Mouse (Mus musculus) kidney, adult 2 months (tissue): ENCODE data around the gene Ripor3. TPM values are rescaled to one million over a fixed set of nuclear protein-coding genes. Genes with fewer than 3 reads are reported as not detected.

Experiments used
- DNase-seq: peaks from one replicate; pipeline ENCODE4 v3.0.0; 2021
- H3K27ac ChIP-seq: fragments of 200-500 bp; 2 replicates; pipeline ENCODE4 v1.5.1; 2012; ENCODE audit warnings: low read depth, low read length, control low read depth, inconsistent platforms; ENCODE audit not compliant: insufficient read depth
- H3K27me3 ChIP-seq: fragments of 200-500 bp; replicated peaks from 2 replicates; pipeline ENCODE4 v1.6.1; 2012; ENCODE audit warnings: mild to moderate bottlenecking, moderate library complexity, low read length, inconsistent platforms; ENCODE audit not compliant: control insufficient read depth, insufficient read depth
- H3K36me3 ChIP-seq: fragments of 200-500 bp; 2 replicates; pipeline ENCODE4 v1.6.1; 2012; ENCODE audit warnings: mild to moderate bottlenecking, moderate library complexity, low read length, inconsistent platforms; ENCODE audit not compliant: control insufficient read depth, insufficient read depth
- H3K4me1 ChIP-seq: fragments of 200-500 bp; 2 replicates; pipeline ENCODE4 v1.6.1; 2011; ENCODE audit warnings: low read length; ENCODE audit not compliant: control insufficient read depth, insufficient read depth
- H3K4me3 ChIP-seq: fragments of 200-500 bp; 2 replicates; pipeline ENCODE4 v1.5.1; 2011; ENCODE audit warnings: mild to moderate bottlenecking, low read depth, low read length, control low read depth; ENCODE audit not compliant: insufficient read depth
- CTCF ChIP-seq: fragments of 200-500 bp; conservative IDR thresholded peaks from 2 replicates; pipeline ENCODE4 v1.5.1; 2011; ENCODE audit warnings: low read depth, mild to moderate bottlenecking, control low read depth, low read length, moderate library complexity, mixed read lengths; ENCODE audit not compliant: insufficient read depth, insufficient read length
- POLR2A ChIP-seq: fragments of 200-500 bp; IDR thresholded peaks from one replicate; pipeline ENCODE4 v1.6.1; 2011; ENCODE audit warnings: low read depth, low read length, control low read depth
- WGBS: fragments of 180-500 bp; shearing (Covaris S2); methylation state at CpG from one replicate; pipeline ENCODE4 v1.1.7; 2018; 5-methylcytosine and 5-hydroxymethylcytosine counted together
- polyA plus RNA-seq: library from polyadenylated mRNA; depleted of rRNA; stranded (reverse); fragments of >200 nt; gene quantifications from 2 replicates; pipeline ENCODE4 v1.2.3, GENCODE M21; 2012

Ripor3 gene
- polyA plus RNA-seq, 1 experiment: 12.3 TPM

DNA sequence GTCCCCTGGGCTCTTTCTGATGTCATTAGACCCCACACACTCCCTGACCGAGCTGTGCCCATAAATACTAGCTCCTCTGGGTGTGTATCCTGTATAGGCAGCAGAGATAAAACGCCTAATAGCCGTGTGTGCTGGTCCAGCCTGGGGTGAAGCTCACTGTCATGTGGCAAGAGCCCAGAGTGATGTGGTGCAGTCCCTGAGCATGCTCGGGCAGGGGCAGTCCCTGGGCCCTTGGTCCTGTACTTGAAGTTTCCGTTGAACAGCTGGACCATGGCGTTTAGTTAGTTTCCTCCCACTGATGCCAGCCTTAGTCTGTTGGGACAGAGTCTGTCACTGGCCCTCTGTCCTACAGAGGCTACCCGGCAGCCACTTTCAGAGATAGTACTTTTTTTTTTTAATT lies 55.5 kb downstream of the Ripor3 start:
- peaks cover 51% of the 10 kb centered on the region for H3K4me1 ChIP-seq
- WGBS: 77% methylated on average over 7 of the region's 7 CpGs
- no peak for DNase-seq
- no peaks in the 10 kb centered on the region for H3K36me3 ChIP-seq
- TF ChIP-seq POLR2A (no peak), CTCF (no peak)
- no peak overlapping the region for H3K27ac ChIP-seq
- H3K4me3 ChIP-seq: no peak overlapping the region
- H3K27me3 ChIP-seq: no peaks in the 10 kb centered on the region

DNA sequence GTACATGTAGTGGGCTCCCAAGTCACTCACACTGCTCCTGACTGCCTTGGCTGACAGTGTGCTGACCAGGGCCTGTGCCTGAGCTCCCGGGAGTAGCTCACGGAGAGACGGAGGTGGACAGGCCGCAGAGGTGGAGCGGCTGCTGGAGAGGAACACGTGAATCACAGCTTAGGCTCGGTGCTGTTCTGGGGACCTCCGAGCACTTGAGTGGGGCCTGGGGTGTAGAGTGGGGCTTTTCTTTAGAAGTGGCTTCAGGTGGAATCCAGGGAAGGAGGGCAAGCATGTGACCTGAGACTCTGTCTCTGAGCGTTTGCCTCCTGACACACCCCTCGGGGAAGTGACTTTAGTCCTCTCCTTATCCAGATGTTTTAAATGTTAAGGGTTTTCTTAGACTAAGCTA lies 56.6 kb downstream of the Ripor3 start:
- WGBS: 83% methylated on average over 10 of the region's 10 CpGs
- Histone ChIP-seq H3K4me3 (no peak overlapping the region), H3K4me1 (peaks cover 53% of the 10 kb centered on the region), H3K27me3 (no peaks in the 10 kb centered on the region), H3K36me3 (no peaks in the 10 kb centered on the region), H3K27ac (no peak overlapping the region)
- no peak for DNase-seq
- TF ChIP-seq CTCF (no peak), POLR2A (no peak)

DNA sequence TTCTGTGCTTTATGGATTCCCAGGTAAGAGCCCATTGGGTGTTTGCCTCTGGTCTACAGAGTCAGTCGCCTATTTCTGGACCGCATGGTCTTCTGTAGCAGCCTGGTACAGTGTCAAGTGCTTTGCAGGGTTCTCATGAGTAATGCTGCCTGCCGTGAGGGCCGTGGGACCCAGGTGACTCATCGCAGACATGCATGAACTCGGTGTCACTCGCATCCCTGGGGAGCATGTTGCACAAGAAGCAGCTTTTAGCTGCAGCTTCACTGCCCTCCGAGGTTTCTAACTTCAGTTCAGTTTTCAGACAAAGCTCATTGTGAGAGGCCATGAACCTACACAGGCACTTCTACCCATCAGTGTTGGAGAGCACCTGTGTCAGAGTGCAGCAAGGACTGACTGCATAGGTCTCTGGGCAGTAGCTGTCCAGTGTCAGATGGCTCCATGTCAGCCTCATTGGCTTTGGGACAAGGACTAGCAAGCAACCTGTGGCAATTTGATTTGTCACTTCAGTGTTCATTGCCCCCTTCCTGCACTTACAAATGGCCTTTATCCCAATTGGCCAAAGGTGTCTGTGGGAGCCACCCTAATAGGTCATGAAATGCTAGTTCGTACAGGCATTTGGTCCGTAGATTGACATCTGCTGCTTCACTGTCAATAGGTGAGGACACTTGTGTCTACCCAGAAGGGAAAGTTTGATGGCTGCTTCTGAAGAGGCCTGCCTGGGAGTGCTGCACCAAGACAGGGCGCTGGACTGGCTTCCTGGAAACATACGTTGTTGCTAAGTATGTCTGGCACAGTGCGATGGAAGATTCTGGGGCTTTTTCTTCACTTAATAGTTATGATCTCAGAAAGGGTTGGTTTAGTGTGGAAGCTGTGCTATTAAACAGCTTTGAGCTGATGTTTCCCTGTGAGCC lies 58.9 kb downstream of the Ripor3 start:
- no peak for DNase-seq
- no peaks in the 10 kb centered on the region for H3K27me3 ChIP-seq
- 74% methylated on average over 13 of the region's 13 CpGs for WGBS
- TF ChIP-seq CTCF (no peak), POLR2A (no peak)
- H3K4me1 ChIP-seq: peaks cover 53% of the 10 kb centered on the region
- peak overlapping the region; percentile 95 for H3K27ac ChIP-seq
- no peak overlapping the region for H3K4me3 ChIP-seq
- H3K36me3 ChIP-seq: no peaks in the 10 kb centered on the region

- TF ChIP-seq CTCF: no peak
- no peak for TF ChIP-seq POLR2A
- DNase-seq: peak; percentile 96
- 30% methylated on average over 6 of the region's 6 CpGs for WGBS
- H3K36me3 ChIP-seq: no peaks in the 10 kb centered on the region
- H3K27me3 ChIP-seq: no peaks in the 10 kb centered on the region
- peaks cover 51% of the 10 kb centered on the region for H3K4me1 ChIP-seq
- peak overlapping the region; percentile 95 for H3K27ac ChIP-seq
- H3K4me3 ChIP-seq: no peak overlapping the region
Measured at GRCm38 (mm10) chr2:167950681-167951080, 59.7 kb downstream of the Ripor3 start.

DNA sequence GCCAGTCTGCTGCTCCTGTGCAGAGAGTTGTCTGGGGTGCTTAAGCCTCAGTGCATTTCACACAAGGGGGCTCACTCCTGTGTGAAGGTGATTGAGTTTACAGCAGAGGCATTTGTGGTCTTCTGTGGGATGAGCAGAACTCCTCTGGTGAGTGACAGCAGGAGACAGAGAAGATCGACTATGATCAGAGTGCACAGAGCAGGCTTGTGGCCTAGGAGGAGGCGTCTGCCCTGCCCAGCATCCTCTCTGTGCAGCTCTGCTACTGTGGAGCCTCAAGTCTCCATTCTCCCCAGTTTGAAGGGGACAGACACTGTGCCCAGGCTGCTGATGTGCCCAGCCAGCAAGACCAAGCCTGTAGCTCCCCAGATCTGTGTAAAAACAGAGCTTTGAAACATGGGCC lies 60.6 kb downstream of the Ripor3 start:
- Histone ChIP-seq H3K27ac (peak overlapping the region; percentile 95), H3K4me3 (no peak overlapping the region), H3K27me3 (no peaks in the 10 kb centered on the region), H3K4me1 (peaks cover 51% of the 10 kb centered on the region), H3K36me3 (no peaks in the 10 kb centered on the region)
- TF ChIP-seq CTCF: no peak
- TF ChIP-seq POLR2A: no peak
- WGBS: 45% methylated on average over 2 of the region's 2 CpGs
- DNase-seq: no peak

- TF ChIP-seq CTCF: no peak
- TF ChIP-seq POLR2A: no peak
- H3K27ac ChIP-seq: peak overlapping the region; percentile 95
- DNase-seq: peak; percentile 31
Measured at GRCm38 (mm10) chr2:167949250-167949649, 61.2 kb downstream of the Ripor3 start.

GRCm38 (mm10) chr2:167948557-167948956 lies 61.9 kb downstream of the Ripor3 start:
- TF ChIP-seq CTCF: no peak
- TF ChIP-seq POLR2A: no peak
- Histone ChIP-seq H3K36me3 (no peaks in the 10 kb centered on the region), H3K27me3 (no peaks in the 10 kb centered on the region), H3K27ac (0 out of 2 replicates have a peak overlapping the region, but pooled peaks have one; percentile 13), H3K4me1 (peaks cover 59% of the 10 kb centered on the region), H3K4me3 (no peak overlapping the region)
- WGBS: 68% methylated on average over 13 of the region's 13 CpGs
- no peak for DNase-seq

More at GRCm38 (mm10) chr2:167949250-167949649, 61.2 kb downstream of the Ripor3 start:
- H3K36me3 ChIP-seq: no peaks in the 10 kb centered on the region
- no peak overlapping the region for H3K4me3 ChIP-seq
- H3K27me3 ChIP-seq: no peaks in the 10 kb centered on the region
- H3K4me1 ChIP-seq: peaks cover 54% of the 10 kb centered on the region
- 41% methylated on average over 6 of the region's 6 CpGs for WGBS
